Mouse (Mus musculus) heart, adult 2 months (tissue): Measurements from ENCODE around the gene Kdr. TPM values are rescaled to one million over a fixed set of nuclear protein-coding genes. Genes with fewer than 3 reads are reported as not detected.

Experiments used
- DNase-seq, 2 experiments: peaks; one replicate each; pipeline ENCODE4 v3.0.0; 2021
- H3K27ac ChIP-seq: fragments of 200-600 bp; 2 replicates; pipeline ENCODE4 v1.8.1; 2022
- H3K27me3 ChIP-seq: fragments of 200-500 bp; 2 replicates; pipeline ENCODE4 v1.6.1; 2012; ENCODE audit warnings: mild to moderate bottlenecking, low read length, inconsistent platforms, mixed read lengths; ENCODE audit not compliant: control insufficient read depth, insufficient read depth
- H3K36me3 ChIP-seq: fragments of 200-500 bp; 2 replicates; pipeline ENCODE4 v1.6.1; 2012; ENCODE audit warnings: low read length, inconsistent platforms; ENCODE audit not compliant: control insufficient read depth, insufficient read depth
- H3K4me1 ChIP-seq: fragments of 200-500 bp; 2 replicates; pipeline ENCODE4 v1.6.1; 2011; ENCODE audit warnings: low read length; ENCODE audit not compliant: control insufficient read depth, insufficient read depth
- H3K4me3 ChIP-seq: fragments of 200-600 bp; 2 replicates; pipeline ENCODE4 v1.8.1; 2022
- H3K79me2 ChIP-seq: fragments of 200-500 bp; replicated peaks from 2 replicates; pipeline ENCODE4 v1.6.1; 2012; ENCODE audit warnings: mild to moderate bottlenecking, inconsistent platforms, low read length, moderate library complexity, mixed read lengths; ENCODE audit not compliant: control insufficient read depth, insufficient read depth
- H3K9ac ChIP-seq: fragments of 200-500 bp; 2 replicates; pipeline ENCODE4 v1.6.1; 2012; ENCODE audit warnings: low read depth, mild to moderate bottlenecking, control low read depth, inconsistent platforms, low read length, mixed read lengths
- CTCF ChIP-seq: fragments of 200-600 bp; IDR thresholded peaks from 2 replicates; pipeline ENCODE4 v1.8.1; 2022; ENCODE audit warnings: antibody characterized with exemption, mild to moderate bottlenecking, moderate library complexity
- EP300 ChIP-seq: fragments of 200-500 bp; IDR thresholded peaks from 2 replicates; pipeline ENCODE4 v1.6.1; 2011; ENCODE audit warnings: low read depth, low read length, control low read depth; ENCODE audit not compliant: insufficient read depth
- POLR2A ChIP-seq: fragments of 200-500 bp; IDR thresholded peaks from 2 replicates; pipeline ENCODE4 v1.6.1; 2011; ENCODE audit warnings: mild to moderate bottlenecking, low read depth, low read length, control low read depth; ENCODE audit not compliant: insufficient read depth
- WGBS: fragments of 180-500 bp; shearing (Covaris S2); methylation state at CpG from one replicate; pipeline ENCODE4 v1.1.7; 2018; 5-methylcytosine and 5-hydroxymethylcytosine counted together
- intact Hi-C: fragments of 180-260 bp; cut with DNase I; formaldehyde crosslinking; loops from one replicate; pipeline ENCODE4 v1.15.1; 2025
- polyA plus RNA-seq: library from polyadenylated mRNA; depleted of rRNA; stranded (reverse); fragments of >200 nt; gene quantifications from 2 replicates; pipeline ENCODE4 v1.2.3, GENCODE M21; 2012
- total RNA-seq, 2 experiments: library from RNA; stranded (reverse); gene quantifications; 2 replicates each; pipeline ENCODE4 v1.2.3; 2021

The Kdr gene
- total and polyA plus RNA-seq, 3 experiments, result 38.3 to 78.2 (median 70.7) TPM

GRCm38 (mm10) chr5:76018321-76018720 lies 40.1 kb upstream of the Kdr start:
- 68% methylated on average over 5 of the region's 5 CpGs for WGBS

GRCm38 (mm10) chr5:76016086-76016485 lies 37.8 kb upstream of the Kdr start:
- Histone ChIP-seq H3K27me3 (no peaks in the 10 kb centered on the region), H3K4me1 (peaks cover 14% of the 10 kb centered on the region), H3K9ac (no peak overlapping the region; the same call in 1 of the 2 replicates), H3K36me3 (peaks cover 2% of the 10 kb centered on the region; the same call in 1 of the 2 replicates), H3K27ac (peak overlapping the region; percentile 73), H3K4me3 (peak overlapping the region; percentile 2; the same call in 1 of the 2 replicates), H3K79me2 (no peaks in the 10 kb centered on the region)
- intact Hi-C loops, result no loop called here
- WGBS, result 39% methylated on average over 8 of the region's 8 CpGs
- DNase-seq, result peak in 1 of 2 experiments; percentile 28
- TF ChIP-seq CTCF (no peak), POLR2A (0 out of 2 replicates have a peak, but pooled peaks have one; percentile 22), EP300 (no peak)

More at GRCm38 (mm10) chr5:76018321-76018720, 40.1 kb upstream of the Kdr start:
- intact Hi-C loops, result no loop called here
- Histone ChIP-seq H3K79me2 (no peaks in the 10 kb centered on the region), H3K4me3 (no peak overlapping the region), H3K36me3 (peaks cover 2% of the 10 kb centered on the region; the same call in 1 of the 2 replicates), H3K4me1 (peaks cover 19% of the 10 kb centered on the region), H3K27ac (peak overlapping the region; percentile 62), H3K27me3 (no peaks in the 10 kb centered on the region), H3K9ac (no peak overlapping the region)
- no peak for TF ChIP-seq POLR2A
- DNase-seq, result no peak

- no peaks in the 10 kb centered on the region for H3K79me2 ChIP-seq
- no peaks in the 10 kb centered on the region for H3K27me3 ChIP-seq
- H3K4me3 ChIP-seq, result peak overlapping the region; percentile 13; the same call in 1 of the 2 replicates
- H3K36me3 ChIP-seq, result peaks cover 2% of the 10 kb centered on the region; the same call in 1 of the 2 replicates
- WGBS, result 40% methylated on average over 7 of the region's 7 CpGs
- no peak overlapping the region for H3K9ac ChIP-seq
- DNase-seq, result peak; percentile 58 to 70
- peak overlapping the region; percentile 83 for H3K27ac ChIP-seq
- H3K4me1 ChIP-seq, result peaks cover 12% of the 10 kb centered on the region
- 0 out of 2 replicates have a peak, but pooled peaks have one; percentile 49 for TF ChIP-seq EP300
- TF ChIP-seq CTCF, result no peak
- no peak for TF ChIP-seq POLR2A
- intact Hi-C loops, result loop anchor here (2.0 kb wide), 1 partner anchor 35 kb away; the partner anchor contains the start of gene Kdr
These were observed 35.7 kb upstream of the Kdr start for GRCm38 (mm10) chr5:76013881-76014431.

- WGBS, result 53% methylated on average over 7 of the region's 7 CpGs
- Histone ChIP-seq H3K9ac (no peak overlapping the region), H3K4me1 (peaks cover 1% of the 10 kb centered on the region; the same call in 1 of the 2 replicates), H3K4me3 (no peak overlapping the region), H3K79me2 (no peaks in the 10 kb centered on the region), H3K27ac (no peak overlapping the region), H3K36me3 (no peaks in the 10 kb centered on the region), H3K27me3 (no peaks in the 10 kb centered on the region)
- no peak for DNase-seq
- intact Hi-C loops, result no loop called here
- TF ChIP-seq CTCF (no peak), POLR2A (no peak), EP300 (no peak)
These were observed 28.1 kb upstream of the Kdr start for GRCm38 (mm10) chr5:76006403-76006802.

GRCm38 (mm10) chr5:75990212-75990611 lies 12.0 kb upstream of the Kdr start:
- DNase-seq, result no peak
- intact Hi-C loops, result no loop called here
- no peaks in the 10 kb centered on the region for H3K36me3 ChIP-seq
- H3K79me2 ChIP-seq, result no peaks in the 10 kb centered on the region
- H3K9ac ChIP-seq, result no peak overlapping the region
- TF ChIP-seq POLR2A (no peak), EP300 (no peak), CTCF (no peak)
- H3K27me3 ChIP-seq, result no peaks in the 10 kb centered on the region
- no peaks in the 10 kb centered on the region for H3K4me1 ChIP-seq
- no peak overlapping the region for H3K4me3 ChIP-seq
- WGBS, result 80% methylated on average over 8 of the region's 8 CpGs
- no peak overlapping the region for H3K27ac ChIP-seq

- Histone ChIP-seq H3K4me1 (no peaks in the 10 kb centered on the region), H3K4me3 (no peak overlapping the region), H3K79me2 (no peaks in the 10 kb centered on the region), H3K36me3 (no peaks in the 10 kb centered on the region), H3K27me3 (no peaks in the 10 kb centered on the region), H3K9ac (no peak overlapping the region), H3K27ac (no peak overlapping the region)
- TF ChIP-seq POLR2A, result no peak
- no peak for TF ChIP-seq EP300
- no peak for TF ChIP-seq CTCF
- DNase-seq, result no peak
- WGBS, result 80% methylated on average over 8 of the region's 8 CpGs
- intact Hi-C loops, result no loop called here
These were observed 9.3 kb upstream of the Kdr start for GRCm38 (mm10) chr5:75987530-75987929.
